In the genomic region with DNA sequence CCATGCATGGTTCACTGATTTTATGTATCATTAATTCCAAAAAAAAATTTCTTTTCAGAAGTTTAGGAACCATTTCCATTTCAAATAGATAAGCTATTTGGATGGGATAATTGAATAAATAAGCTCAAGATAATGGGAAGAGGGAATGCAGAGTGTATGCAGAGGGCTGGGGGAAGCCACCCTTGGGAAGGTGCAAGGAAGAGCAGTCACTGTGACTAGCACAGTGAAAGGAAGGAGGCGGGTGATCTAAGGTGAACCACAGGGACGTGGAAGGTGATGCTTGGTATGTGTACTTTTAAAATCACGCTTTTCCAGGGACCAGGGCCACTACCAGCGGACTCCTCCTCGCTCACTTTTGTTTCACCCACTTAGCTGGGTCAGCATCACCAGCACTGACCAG, we compare ENCODE assay signal across 31 mouse cellular contexts.
DNase-seq lines count a peak whose midpoint lies in the region; ATAC-seq and TF ChIP-seq lines count a peak whose summit lies in the region.
"Had no signal": no experiment of that assay in that cellular context is flagged by ENCODE, and none has a peak within 500 bp of the region (broad histone marks: within the 10 kb centered on the region; RNA-seq: fewer than 3 reads in every experiment).

No protein-coding gene starts in this region.

- no peak overlapping the region for H3K4me2 ChIP-seq in heart, embryonic 14.5 days (ENCODE audit: low read length)
- H3K4me2 ChIP-seq in hindbrain, embryonic 12.5 days (replicated peaks) = no peak overlapping the region
- no peak overlapping the region for H3K4me2 ChIP-seq in hindbrain, postnatal 0 days (ENCODE audit: low read depth, low read length)
- H3K4me2 ChIP-seq in midbrain, embryonic 15.5 days = no peak overlapping the region
- H3K4me2 ChIP-seq: embryonic facial prominence, embryonic 15.5 days; hindbrain, embryonic 15.5 days; intestine, embryonic 15.5 days; liver, embryonic 15.5 days; lung, embryonic 15.5 days; neural tube, embryonic 13.5 days had no signal

- peak overlapping the region; percentile 80 to 82; a peak in 3 of 4 replicates for H3K27ac ChIP-seq in heart, embryonic 14.5 days (replicated peaks in 1 of 2; ENCODE audit: control insufficient read depth in 1 of 2, insufficient read depth in 1 of 2, low read depth in 2 of 2, low read length in 2 of 2)
- H3K27ac ChIP-seq in heart, embryonic 10.5 days = no peak overlapping the region
- H3K27ac ChIP-seq in hindbrain, embryonic 12.5 days = no peak overlapping the region
- no peak overlapping the region for H3K27ac ChIP-seq in hindbrain, postnatal 0 days
- H3K27ac ChIP-seq in midbrain, embryonic 15.5 days = no peak overlapping the region
- no peak overlapping the region for H3K27ac ChIP-seq in midbrain, embryonic 10.5 days (replicated peaks)
- H3K27ac ChIP-seq: embryonic facial prominence, embryonic 15.5 days; heart, adult 2 months; hindbrain, embryonic 15.5 days; intestine, embryonic 15.5 days; left cerebral cortex, adult 2 months; liver, embryonic 15.5 days; lung, embryonic 15.5 days; neural tube, embryonic 13.5 days had no signal

- 84% methylated on average over 5 of the region's 5 CpGs for WGBS in heart, embryonic 14.5 days
- WGBS in heart, embryonic 10.5 days = 93% methylated on average over 5 of the region's 5 CpGs
- WGBS in hindbrain, embryonic 12.5 days = 93% methylated on average over 5 of the region's 5 CpGs
- 87% methylated on average over 5 of the region's 5 CpGs for WGBS in hindbrain, postnatal 0 days
- WGBS in midbrain, embryonic 15.5 days = 91% methylated on average over 5 of the region's 5 CpGs
- WGBS in midbrain, embryonic 10.5 days = 88% methylated on average over 5 of the region's 5 CpGs

- no peak for DNase-seq in heart, embryonic 10.5 days (ENCODE audit: low spot score)
- no peak for DNase-seq in hindbrain, postnatal 0 days (ENCODE audit: low spot score)
- no peak for DNase-seq in midbrain, embryonic 10.5 days (ENCODE audit: low spot score)
- no peak for DNase-seq in c-Kit-positive CD71-positive TER-119-positive erythroid progenitor cells, embryonic 14.5 days (ENCODE audit: low spot score)
- DNase-seq: adrenal gland, postnatal 36 days; B cell, adult 2 months; cerebellum, adult 11 months; cerebellum, adult 9-11 months; gastrocnemius, postnatal 25 days; heart, adult 2 months; kidney, adult 8-10 months; liver; lung, postnatal 36 days; retina, postnatal 1 day; right cerebral cortex, postnatal 25 days; spleen, adult 18-20 months; thymus, postnatal 14 days had no signal

- no peaks in the 10 kb centered on the region for H3K36me3 ChIP-seq in heart, embryonic 14.5 days (ENCODE audit: control insufficient read depth, insufficient read depth, low read length)
- no peaks in the 10 kb centered on the region for H3K36me3 ChIP-seq in heart, embryonic 10.5 days
- no peaks in the 10 kb centered on the region for H3K36me3 ChIP-seq in hindbrain, embryonic 12.5 days
- H3K36me3 ChIP-seq in hindbrain, postnatal 0 days (ENCODE audit: insufficient read depth, low read length) = no peaks in the 10 kb centered on the region
- H3K36me3 ChIP-seq in midbrain, embryonic 15.5 days (replicated peaks) = no peaks in the 10 kb centered on the region
- no peaks in the 10 kb centered on the region for H3K36me3 ChIP-seq in midbrain, embryonic 10.5 days
- H3K36me3 ChIP-seq: embryonic facial prominence, embryonic 15.5 days; G1E; hindbrain, embryonic 15.5 days; intestine, embryonic 15.5 days; liver, embryonic 15.5 days; lung, embryonic 15.5 days; neural tube, embryonic 13.5 days had no signal

- no peak overlapping the region for H3K9ac ChIP-seq in heart, embryonic 14.5 days (ENCODE audit: low read length)
- H3K9ac ChIP-seq in hindbrain, embryonic 12.5 days = no peak overlapping the region
- H3K9ac ChIP-seq in hindbrain, postnatal 0 days (replicated peaks; ENCODE audit: low read length) = no peak overlapping the region
- H3K9ac ChIP-seq in midbrain, embryonic 15.5 days = no peak overlapping the region
- H3K9ac ChIP-seq: embryonic facial prominence, embryonic 15.5 days; hindbrain, embryonic 15.5 days; intestine, embryonic 15.5 days; liver, embryonic 15.5 days; lung, embryonic 15.5 days; neural tube, embryonic 13.5 days had no signal

- H3K4me1 ChIP-seq in heart, embryonic 14.5 days (ENCODE audit: control insufficient read depth in 2 of 2, insufficient read depth in 2 of 2, low read length in 2 of 2) = peaks cover 12 to 20% of the 10 kb centered on the region in 2 experiments
- H3K4me1 ChIP-seq in heart, embryonic 10.5 days = peaks cover 6% of the 10 kb centered on the region; the same call in 1 of the 2 replicates
- H3K4me1 ChIP-seq in hindbrain, embryonic 12.5 days = peaks cover 11% of the 10 kb centered on the region
- no peaks in the 10 kb centered on the region for H3K4me1 ChIP-seq in hindbrain, postnatal 0 days (ENCODE audit: insufficient read depth, low read length)
- H3K4me1 ChIP-seq in midbrain, embryonic 15.5 days = no peaks in the 10 kb centered on the region
- H3K4me1 ChIP-seq in midbrain, embryonic 10.5 days = peaks cover 12% of the 10 kb centered on the region; the same call in 1 of the 2 replicates
- H3K4me1 ChIP-seq: embryonic facial prominence, embryonic 15.5 days; hindbrain, embryonic 15.5 days; intestine, embryonic 15.5 days; liver, embryonic 15.5 days; lung, embryonic 15.5 days; megakaryocyte, embryonic 14.5 days had no signal

- H3K4me3 ChIP-seq in heart, embryonic 14.5 days (ENCODE audit: control insufficient read depth in 1 of 2, insufficient read depth in 1 of 2, low read depth in 1 of 2, low read length in 2 of 2) = no peak overlapping the region
- H3K4me3 ChIP-seq in heart, embryonic 10.5 days = no peak overlapping the region
- no peak overlapping the region for H3K4me3 ChIP-seq in hindbrain, embryonic 12.5 days
- H3K4me3 ChIP-seq in hindbrain, postnatal 0 days (ENCODE audit: low read length) = no peak overlapping the region
- no peak overlapping the region for H3K4me3 ChIP-seq in midbrain, embryonic 15.5 days
- no peak overlapping the region for H3K4me3 ChIP-seq in midbrain, embryonic 10.5 days
- H3K4me3 ChIP-seq: embryonic facial prominence, embryonic 15.5 days; heart, adult 2 months; hindbrain, embryonic 15.5 days; intestine, embryonic 15.5 days; left cerebral cortex, adult 2 months; liver, embryonic 15.5 days; lung, embryonic 15.5 days; megakaryocyte, embryonic 14.5 days; neural tube, embryonic 13.5 days had no signal

- ATAC-seq in heart, embryonic 14.5 days (ENCODE audit: insufficient number of reproducible peaks, insufficient read depth, low FRiP score, low read depth) = no peak
- peak; percentile 59; the same call in 1 of the 2 replicates for ATAC-seq in hindbrain, embryonic 12.5 days (ENCODE audit: low FRiP score)
- ATAC-seq in hindbrain, postnatal 0 days = no peak
- ATAC-seq in midbrain, embryonic 15.5 days (replicated peaks) = 0 out of 2 replicates have a peak, but pooled peaks have one; percentile 40
- ATAC-seq: intestine, embryonic 15.5 days; Patski had no signal

- no peak for TF ChIP-seq CTCF in hindbrain, postnatal 0 days (IDR thresholded peaks at IDR 0.05; ENCODE audit: low read depth)

- no peaks in the 10 kb centered on the region for H3K9me3 ChIP-seq in heart, embryonic 14.5 days (ENCODE audit: control insufficient read depth, low read length)
- no peaks in the 10 kb centered on the region for H3K9me3 ChIP-seq in heart, embryonic 10.5 days
- no peaks in the 10 kb centered on the region; the same call in 1 of the 2 replicates for H3K9me3 ChIP-seq in hindbrain, embryonic 12.5 days (replicated peaks)
- no peaks in the 10 kb centered on the region for H3K9me3 ChIP-seq in hindbrain, postnatal 0 days (ENCODE audit: low read length)
- no peaks in the 10 kb centered on the region for H3K9me3 ChIP-seq in midbrain, embryonic 15.5 days
- H3K9me3 ChIP-seq in midbrain, embryonic 10.5 days (replicated peaks) = no peaks in the 10 kb centered on the region
- H3K9me3 ChIP-seq: embryonic facial prominence, embryonic 15.5 days; G1E; hindbrain, embryonic 15.5 days; intestine, embryonic 15.5 days; liver, embryonic 15.5 days; lung, embryonic 15.5 days; megakaryocyte, embryonic 14.5 days; neural tube, embryonic 13.5 days had no signal

- H3K27me3 ChIP-seq in heart, embryonic 14.5 days (ENCODE audit: control insufficient read depth, insufficient read depth, low read length) = no peaks in the 10 kb centered on the region
- H3K27me3 ChIP-seq in heart, embryonic 10.5 days (ENCODE audit: insufficient read depth, poor library complexity, severe bottlenecking) = no peaks in the 10 kb centered on the region
- H3K27me3 ChIP-seq in hindbrain, embryonic 12.5 days = no peaks in the 10 kb centered on the region
- no peaks in the 10 kb centered on the region for H3K27me3 ChIP-seq in hindbrain, postnatal 0 days (ENCODE audit: insufficient read depth, low read length)
- no peaks in the 10 kb centered on the region for H3K27me3 ChIP-seq in midbrain, embryonic 15.5 days (replicated peaks)
- H3K27me3 ChIP-seq in midbrain, embryonic 10.5 days (ENCODE audit: low read depth, poor library complexity, severe bottlenecking) = no peaks in the 10 kb centered on the region
- H3K27me3 ChIP-seq: CH12.LX; embryonic facial prominence, embryonic 15.5 days; hindbrain, embryonic 15.5 days; intestine, embryonic 15.5 days; liver, embryonic 15.5 days; lung, embryonic 15.5 days; megakaryocyte, embryonic 14.5 days; neural tube, embryonic 13.5 days; Patski had no signal

Comparison
In these comparisons a context has a peak if more than half of its experiments do, and no peak if none do; other contexts are left out.
1. ATAC-seq: peak in hindbrain, embryonic 12.5 days (single experiment) and midbrain, embryonic 15.5 days (single experiment); none in heart, embryonic 14.5 days (single experiment) and hindbrain, postnatal 0 days (single experiment).
2. H3K27ac ChIP-seq: peak in heart, embryonic 14.5 days (2 of 2); none in heart, embryonic 10.5 days (single experiment), hindbrain, embryonic 12.5 days (single experiment), hindbrain, postnatal 0 days (single experiment), midbrain, embryonic 15.5 days (single experiment) and midbrain, embryonic 10.5 days (single experiment).